Mouse (Mus musculus) heart, embryonic 12.5 days (tissue): ENCODE data around the gene Matn4. TPM values are rescaled to one million over a fixed set of nuclear protein-coding genes. Genes with fewer than 3 reads are reported as not detected.

Source experiments
- ATAC-seq: fragments of 200-750 bp; cut with Nextera tagmentation; 2 replicates; pipeline ENCODE4 v1.8.0; 2017; ENCODE audit warnings: moderate TSS enrichment, moderate library complexity; ENCODE audit not compliant: insufficient number of reproducible peaks, low FRiP score
- H3K27ac ChIP-seq: fragments of 300-500 bp; sonication (generic); 2 replicates; pipeline ENCODE4 v1.5.1; 2016; ENCODE audit warnings: mild to moderate bottlenecking, moderate library complexity; ENCODE audit not compliant: poor library complexity, severe bottlenecking
- H3K27me3 ChIP-seq: fragments of 300-500 bp; sonication (generic); replicated peaks from 2 replicates; pipeline ENCODE4 v1.6.1; 2016; ENCODE audit warnings: mild to moderate bottlenecking, moderate library complexity
- H3K36me3 ChIP-seq: fragments of 300-500 bp; sonication (generic); 2 replicates; pipeline ENCODE4 v1.6.1; 2016; ENCODE audit warnings: mild to moderate bottlenecking, moderate library complexity
- H3K4me1 ChIP-seq: fragments of 300-500 bp; sonication (generic); replicated peaks from 2 replicates; pipeline ENCODE4 v1.6.1; 2016; ENCODE audit warnings: mild to moderate bottlenecking
- H3K4me2 ChIP-seq: fragments of 300-500 bp; sonication (generic); 2 replicates; pipeline ENCODE4 v1.6.1; 2016; ENCODE audit warnings: mild to moderate bottlenecking, moderate library complexity
- H3K4me3 ChIP-seq: fragments of 300-500 bp; sonication (generic); 2 replicates; pipeline ENCODE4 v1.5.1; 2016; ENCODE audit warnings: mild to moderate bottlenecking
- H3K9ac ChIP-seq: fragments of 300-500 bp; sonication (generic); 2 replicates; pipeline ENCODE4 v1.6.1; 2016; ENCODE audit warnings: mild to moderate bottlenecking, moderate library complexity
- H3K9me3 ChIP-seq: fragments of 300-500 bp; sonication (generic); replicated peaks from 2 replicates; pipeline ENCODE4 v1.6.1; 2016; ENCODE audit warnings: mild to moderate bottlenecking, moderate library complexity
- WGBS: fragments of 180-500 bp; shearing (Covaris S2); methylation state at CpG from one replicate; pipeline ENCODE4 v1.1.7; 2016; 5-methylcytosine and 5-hydroxymethylcytosine counted together
- polyA plus RNA-seq: library from polyadenylated mRNA; unstranded; fragments of >200 nt; fragmentation: Nextera tagmentation; extraction: Ambion mirVana; gene quantifications from 2 replicates; pipeline ENCODE4 v1.2.1, GENCODE M21; 2016

Gene Matn4
- polyA plus RNA-seq, 1 experiment from 2014 or later: 6.4 TPM

- under 1% methylated on average over 30 of the region's 30 CpGs for WGBS
- ATAC-seq: peak; percentile 48; the same call in 1 of the 2 replicates
- Histone ChIP-seq H3K4me2 (peak overlapping the region; percentile 87), H3K4me1 (peaks cover 22% of the 10 kb centered on the region; the same call in 1 of the 2 replicates), H3K36me3 (no peaks in the 10 kb centered on the region), H3K9me3 (no peaks in the 10 kb centered on the region), H3K9ac (peak overlapping the region; percentile 61; the same call in 1 of the 2 replicates), H3K4me3 (peak overlapping the region; percentile 53), H3K27ac (peak overlapping the region; percentile 26; the same call in 1 of the 2 replicates), H3K27me3 (peaks cover 72% of the 10 kb centered on the region)
Measured at GRCm38 (mm10) chr2:164389499-164389898, 15.5 kb downstream of the Matn4 start.

- Histone ChIP-seq H3K27ac (peak within 1 kb of the TSS; percentile 26; the same call in 1 of the 2 replicates), H3K4me3 (peak within 1 kb of the TSS; percentile 53), H3K9me3 (no peaks in the 10 kb centered on the region), H3K9ac (peak within 1 kb of the TSS; percentile 61; the same call in 1 of the 2 replicates), H3K36me3 (no peaks in the 10 kb centered on the region), H3K4me1 (peaks cover 22% of the 10 kb centered on the region; the same call in 1 of the 2 replicates), H3K4me2 (peak within 1 kb of the TSS; percentile 87), H3K27me3 (peaks cover 67% of the 10 kb centered on the region)
- 2% methylated on average over 17 of the region's 17 CpGs for WGBS
- ATAC-seq: peak; percentile 46
Measured at GRCm38 (mm10) chr2:164389020-164389419, 15.9 kb downstream of the Matn4 start, which contains the start of gene Slpi. Gene Slpi, minus strand, starts transcription at chr2:164389095.

GRCm38 (mm10) chr2:164386953-164387352 is 18.0 kb downstream of the Matn4 start:
- no peak overlapping the region for H3K4me3 ChIP-seq
- no peaks in the 10 kb centered on the region for H3K9me3 ChIP-seq
- H3K4me1 ChIP-seq: peaks cover 22% of the 10 kb centered on the region; the same call in 1 of the 2 replicates
- ATAC-seq: no peak
- no peaks in the 10 kb centered on the region for H3K36me3 ChIP-seq
- WGBS: 9% methylated on average over 8 of the region's 8 CpGs
- H3K4me2 ChIP-seq: no peak overlapping the region
- peak overlapping the region; percentile 0; the same call in 1 of the 2 replicates for H3K27ac ChIP-seq
- peaks cover 52% of the 10 kb centered on the region for H3K27me3 ChIP-seq
- H3K9ac ChIP-seq: no peak overlapping the region

GRCm38 (mm10) chr2:164385927-164386763 is 18.8 kb downstream of the Matn4 start:
- Histone ChIP-seq H3K27me3 (peaks cover 46% of the 10 kb centered on the region), H3K9ac (no peak overlapping the region), H3K36me3 (no peaks in the 10 kb centered on the region), H3K9me3 (no peaks in the 10 kb centered on the region), H3K4me2 (peak overlapping the region; percentile 22; the same call in 1 of the 2 replicates), H3K27ac (peak overlapping the region; percentile 0; the same call in 1 of the 2 replicates), H3K4me1 (peaks cover 22% of the 10 kb centered on the region; the same call in 1 of the 2 replicates), H3K4me3 (no peak overlapping the region)
- WGBS: 16% methylated on average over 18 of the region's 18 CpGs
- ATAC-seq: peak; percentile 41; the same call in 1 of the 2 replicates

- 57% methylated on average over 11 of the region's 11 CpGs for WGBS
- H3K4me3 ChIP-seq: no peak overlapping the region
- H3K4me1 ChIP-seq: peaks cover 15% of the 10 kb centered on the region; the same call in 1 of the 2 replicates
- no peak overlapping the region for H3K9ac ChIP-seq
- no peak for ATAC-seq
- H3K27me3 ChIP-seq: peaks cover 26% of the 10 kb centered on the region
- H3K36me3 ChIP-seq: no peaks in the 10 kb centered on the region
- H3K9me3 ChIP-seq: no peaks in the 10 kb centered on the region
- H3K27ac ChIP-seq: no peak overlapping the region
- no peak overlapping the region for H3K4me2 ChIP-seq
Measured at GRCm38 (mm10) chr2:164383656-164384399, 21.1 kb downstream of the Matn4 start.

GRCm38 (mm10) chr2:164382971-164383370 is 22.0 kb downstream of the Matn4 start:
- H3K36me3 ChIP-seq: no peaks in the 10 kb centered on the region
- no peak overlapping the region for H3K27ac ChIP-seq
- H3K27me3 ChIP-seq: peaks cover 17% of the 10 kb centered on the region
- no peaks in the 10 kb centered on the region for H3K9me3 ChIP-seq
- WGBS: 65% methylated on average over 3 of the region's 3 CpGs
- H3K9ac ChIP-seq: no peak overlapping the region
- ATAC-seq: no peak
- H3K4me1 ChIP-seq: peaks cover 11% of the 10 kb centered on the region; the same call in 1 of the 2 replicates
- no peak overlapping the region for H3K4me2 ChIP-seq
- no peak overlapping the region for H3K4me3 ChIP-seq

GRCm38 (mm10) chr2:164381726-164382125 is 23.2 kb downstream of the Matn4 start:
- no peak for ATAC-seq
- Histone ChIP-seq H3K4me2 (no peak overlapping the region), H3K27ac (no peak overlapping the region)

GRCm38 (mm10) chr2:164377478-164378426 is 27.2 kb downstream of the Matn4 start:
- ATAC-seq: no peak
- H3K4me3 ChIP-seq: no peak overlapping the region
- H3K36me3 ChIP-seq: no peaks in the 10 kb centered on the region
- no peak overlapping the region for H3K4me2 ChIP-seq
- H3K27me3 ChIP-seq: no peaks in the 10 kb centered on the region
- no peak overlapping the region for H3K27ac ChIP-seq
- no peaks in the 10 kb centered on the region for H3K9me3 ChIP-seq
- WGBS: 81% methylated on average over 15 of the region's 15 CpGs
- no peaks in the 10 kb centered on the region for H3K4me1 ChIP-seq
- no peak overlapping the region for H3K9ac ChIP-seq

More at GRCm38 (mm10) chr2:164381726-164382125, 23.2 kb downstream of the Matn4 start:
- no peaks in the 10 kb centered on the region for H3K36me3 ChIP-seq
- H3K9ac ChIP-seq: no peak overlapping the region
- WGBS: 72% methylated on average over 8 of the region's 8 CpGs
- no peak overlapping the region for H3K4me3 ChIP-seq
- no peaks in the 10 kb centered on the region for H3K9me3 ChIP-seq
- H3K4me1 ChIP-seq: peaks cover 11% of the 10 kb centered on the region; the same call in 1 of the 2 replicates
- H3K27me3 ChIP-seq: peaks cover 5% of the 10 kb centered on the region; the same call in 1 of the 2 replicates

- H3K4me3 ChIP-seq: no peak overlapping the region
- no peaks in the 10 kb centered on the region for H3K27me3 ChIP-seq
- H3K9me3 ChIP-seq: no peaks in the 10 kb centered on the region
- no peak overlapping the region for H3K27ac ChIP-seq
- no peaks in the 10 kb centered on the region for H3K36me3 ChIP-seq
- H3K9ac ChIP-seq: no peak overlapping the region
- WGBS: 50% methylated on average over 4 of the region's 4 CpGs
- no peaks in the 10 kb centered on the region for H3K4me1 ChIP-seq
- H3K4me2 ChIP-seq: no peak overlapping the region
- no peak for ATAC-seq
Measured at GRCm38 (mm10) chr2:164373187-164373586, 31.8 kb downstream of the Matn4 start.

- Histone ChIP-seq H3K4me3 (no peak overlapping the region), H3K4me2 (no peak overlapping the region), H3K9ac (no peak overlapping the region), H3K9me3 (no peaks in the 10 kb centered on the region), H3K4me1 (no peaks in the 10 kb centered on the region), H3K27ac (no peak overlapping the region), H3K36me3 (no peaks in the 10 kb centered on the region), H3K27me3 (no peaks in the 10 kb centered on the region)
- no peak for ATAC-seq
- WGBS: 20% methylated on average over 3 of the region's 3 CpGs
Measured at GRCm38 (mm10) chr2:164372408-164373053, 32.4 kb downstream of the Matn4 start.
